Mouse (Mus musculus) cortical plate, adult 2 months (tissue): ENCODE results near the gene Pttg1.

ENCODE experiments used
- CTCF ChIP-seq: fragments of 200-500 bp; IDR thresholded peaks from 2 replicates; pipeline ENCODE4 v1.5.1; 2011; ENCODE audit warnings: mild to moderate bottlenecking, control low read depth, low read length; ENCODE audit not compliant: insufficient read depth; ENCODE audit errors: extremely low read depth
- POLR2A ChIP-seq: fragments of 200-500 bp; IDR thresholded peaks from 2 replicates; pipeline ENCODE4 v1.6.1; 2011; ENCODE audit warnings: mild to moderate bottlenecking, low read length, control low read depth; ENCODE audit not compliant: insufficient read depth; ENCODE audit errors: extremely low read depth

DNA sequence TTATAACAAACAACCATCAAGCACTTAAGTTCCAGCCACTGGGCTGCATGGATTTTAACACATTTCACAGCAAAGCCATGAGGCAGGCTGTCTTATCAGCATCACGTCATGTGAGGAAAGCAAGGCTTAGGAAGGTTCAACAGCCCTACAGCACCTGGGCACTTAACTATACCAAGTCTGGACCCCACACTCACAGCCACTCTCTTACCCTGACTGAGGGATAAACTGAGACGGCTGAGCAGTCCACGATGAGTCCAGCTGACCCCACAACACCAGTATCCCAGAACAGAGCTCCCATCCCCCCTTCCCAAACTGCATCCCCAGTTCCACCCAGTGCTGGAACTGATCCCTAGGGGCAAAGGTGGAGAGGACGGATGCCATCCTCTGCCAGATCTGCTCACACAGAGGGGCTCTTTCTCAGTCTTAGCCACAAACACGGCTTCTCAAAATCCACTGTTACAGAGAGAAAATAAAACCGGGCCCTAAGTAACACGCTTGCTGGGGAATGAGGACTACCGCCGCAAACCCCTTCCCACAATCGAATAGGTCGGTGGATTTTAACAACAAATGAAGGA is 46.1 kb downstream of the Pttg1 start:
- TF ChIP-seq CTCF: no peak
- no peak for TF ChIP-seq POLR2A
